Mouse (Mus musculus) CH12.LX (cell line): ENCODE results near the gene Zfp787.

Source experiments
- CHD2 ChIP-seq: IDR thresholded peaks from 2 replicates; pipeline ENCODE4 v1.6.1; 2011; ENCODE audit warnings: low read length, improper control_type of control experiment
- CTCF ChIP-seq, 2 experiments: IDR thresholded peaks in 1 of 2; conservative IDR thresholded peaks in 1 of 2; 2 replicates each; pipeline ENCODE4 v1.5.1; 2011 to 2012; ENCODE audit warnings: low read depth in 2 of 2, low read length in 2 of 2, improper control_type of control experiment in 1 of 2, inconsistent platforms in 1 of 2, mild to moderate bottlenecking in 1 of 2, moderate library complexity in 1 of 2
- EP300 ChIP-seq: IDR thresholded peaks from 2 replicates; pipeline ENCODE4 v1.6.1; 2011; ENCODE audit warnings: low read length, improper control_type of control experiment
- KAT2A ChIP-seq: IDR thresholded peaks from 2 replicates; pipeline ENCODE4 v1.6.1; 2012; ENCODE audit warnings: low read length, improper control_type of control experiment, inconsistent platforms; ENCODE audit not compliant: insufficient replicate concordance
- MAFK ChIP-seq: IDR thresholded peaks from 2 replicates; pipeline ENCODE4 v1.6.1; 2011; ENCODE audit warnings: low read length, improper control_type of control experiment; ENCODE audit not compliant: insufficient replicate concordance
- NRF1 ChIP-seq: IDR thresholded peaks from 2 replicates; pipeline ENCODE4 v1.6.1; 2014; ENCODE audit warnings: low read depth, mild to moderate bottlenecking, inconsistent platforms, low read length, improper control_type of control experiment, moderate library complexity
- POLR2A ChIP-seq: IDR thresholded peaks from 2 replicates; pipeline ENCODE4 v1.6.1; 2011; ENCODE audit warnings: low read depth, mild to moderate bottlenecking, improper control_type of control experiment, low read length
- SIN3A ChIP-seq: IDR thresholded peaks from 2 replicates; pipeline ENCODE4 v1.6.1; 2012; ENCODE audit warnings: low read length, improper control_type of control experiment, inconsistent platforms
- SMC3 ChIP-seq: IDR thresholded peaks from 2 replicates; pipeline ENCODE4 v1.6.1; 2011; ENCODE audit warnings: low read depth, low read length, improper control_type of control experiment
- TCF12 ChIP-seq: IDR thresholded peaks from 2 replicates; pipeline ENCODE4 v1.6.1; 2014; ENCODE audit warnings: low read depth, mild to moderate bottlenecking, inconsistent platforms, low read length, improper control_type of control experiment
- USF1 ChIP-seq: IDR thresholded peaks from 2 replicates; pipeline ENCODE4 v1.6.1; 2014; ENCODE audit warnings: low read depth, mild to moderate bottlenecking, inconsistent platforms, low read length, improper control_type of control experiment
- ZC3H11A ChIP-seq: IDR thresholded peaks from 2 replicates; pipeline ENCODE4 v1.6.1; 2012; ENCODE audit warnings: low read depth, mild to moderate bottlenecking, inconsistent platforms, low read length, improper control_type of control experiment
- ZMIZ1 ChIP-seq: IDR thresholded peaks from 2 replicates; pipeline ENCODE4 v1.6.1; 2012; ENCODE audit warnings: low read depth, mild to moderate bottlenecking, inconsistent platforms, low read length, improper control_type of control experiment

- no peak for TF ChIP-seq USF1
- no peak for TF ChIP-seq MAFK
- TF ChIP-seq ZMIZ1, result no peak
- no peak for TF ChIP-seq TCF12
- TF ChIP-seq EP300, result no peak
- no peak for TF ChIP-seq POLR2A
- no peak for TF ChIP-seq CHD2
- TF ChIP-seq CTCF (conservative IDR thresholded peaks at IDR 0.05 in 1 of 2, IDR thresholded peaks at IDR 0.05 in 1 of 2; ENCODE audit: low read depth in 2 of 2, low read length in 2 of 2), result no peak
- no peak for TF ChIP-seq KAT2A
- no peak for TF ChIP-seq ZC3H11A
- TF ChIP-seq NRF1, result no peak
- TF ChIP-seq SMC3, result no peak
- TF ChIP-seq SIN3A, result no peak
Measured at GRCm38 (mm10) chr7:6196790-6197189, 41.0 kb upstream of the Zfp787 start, which contains the start of gene Galp.
